Mouse (Mus musculus) midbrain, embryonic 13.5 days (tissue): Measurements from ENCODE around the gene Sbno2. TPM values are rescaled to one million over a fixed set of nuclear protein-coding genes. Genes with fewer than 3 reads are reported as not detected.
"Not testable (repeated sequence)": the region's sequence is repeated elsewhere in the genome, so short reads cannot be mapped to it uniquely, and the experiment has no call there.

Experiments used
- ATAC-seq: fragments of 200-750 bp; cut with Nextera tagmentation; 2 replicates; pipeline ENCODE4 v1.8.0; 2017; ENCODE audit warnings: mild to moderate bottlenecking, moderate TSS enrichment, moderate library complexity
- H3K27ac ChIP-seq: fragments of 300-500 bp; sonication (generic); 2 replicates; pipeline ENCODE4 v1.5.1; 2015; ENCODE audit warnings: inconsistent platforms, mild to moderate bottlenecking, moderate library complexity
- H3K27me3 ChIP-seq: fragments of 300-500 bp; sonication (generic); 2 replicates; pipeline ENCODE4 v1.6.1; 2015; ENCODE audit warnings: mild to moderate bottlenecking, inconsistent platforms
- H3K36me3 ChIP-seq: fragments of 300-500 bp; sonication (generic); 2 replicates; pipeline ENCODE4 v1.6.1; 2015; ENCODE audit warnings: mild to moderate bottlenecking, inconsistent platforms
- H3K4me1 ChIP-seq: fragments of 300-500 bp; sonication (generic); replicated peaks from 2 replicates; pipeline ENCODE4 v1.6.1; 2015; ENCODE audit warnings: inconsistent platforms
- H3K4me2 ChIP-seq: fragments of 300-500 bp; sonication (generic); replicated peaks from 2 replicates; pipeline ENCODE4 v1.6.1; 2015; ENCODE audit warnings: moderate library complexity, mild to moderate bottlenecking, inconsistent platforms
- H3K4me3 ChIP-seq: fragments of 300-500 bp; sonication (generic); replicated peaks from 2 replicates; pipeline ENCODE4 v1.5.1; 2015; ENCODE audit warnings: mild to moderate bottlenecking, inconsistent platforms
- H3K9ac ChIP-seq: fragments of 300-500 bp; sonication (generic); replicated peaks from 2 replicates; pipeline ENCODE4 v1.6.1; 2015; ENCODE audit warnings: mild to moderate bottlenecking, inconsistent platforms
- H3K9me3 ChIP-seq: fragments of 300-500 bp; sonication (generic); 2 replicates; pipeline ENCODE4 v1.6.1; 2016; ENCODE audit warnings: mild to moderate bottlenecking, inconsistent platforms
- WGBS: fragments of 180-500 bp; shearing (Covaris S2); methylation state at CpG from one replicate; pipeline ENCODE4 v1.1.7; 2015; 5-methylcytosine and 5-hydroxymethylcytosine counted together
- polyA plus RNA-seq: library from polyadenylated mRNA; unstranded; fragments of >200 nt; fragmentation: Nextera tagmentation; extraction: Ambion mirVana; gene quantifications from 2 replicates; pipeline ENCODE4 v1.2.1, GENCODE M21; 2015

Sbno2 gene
- polyA plus RNA-seq, 1 experiment from 2014 or later = 15.3 TPM

DNA sequence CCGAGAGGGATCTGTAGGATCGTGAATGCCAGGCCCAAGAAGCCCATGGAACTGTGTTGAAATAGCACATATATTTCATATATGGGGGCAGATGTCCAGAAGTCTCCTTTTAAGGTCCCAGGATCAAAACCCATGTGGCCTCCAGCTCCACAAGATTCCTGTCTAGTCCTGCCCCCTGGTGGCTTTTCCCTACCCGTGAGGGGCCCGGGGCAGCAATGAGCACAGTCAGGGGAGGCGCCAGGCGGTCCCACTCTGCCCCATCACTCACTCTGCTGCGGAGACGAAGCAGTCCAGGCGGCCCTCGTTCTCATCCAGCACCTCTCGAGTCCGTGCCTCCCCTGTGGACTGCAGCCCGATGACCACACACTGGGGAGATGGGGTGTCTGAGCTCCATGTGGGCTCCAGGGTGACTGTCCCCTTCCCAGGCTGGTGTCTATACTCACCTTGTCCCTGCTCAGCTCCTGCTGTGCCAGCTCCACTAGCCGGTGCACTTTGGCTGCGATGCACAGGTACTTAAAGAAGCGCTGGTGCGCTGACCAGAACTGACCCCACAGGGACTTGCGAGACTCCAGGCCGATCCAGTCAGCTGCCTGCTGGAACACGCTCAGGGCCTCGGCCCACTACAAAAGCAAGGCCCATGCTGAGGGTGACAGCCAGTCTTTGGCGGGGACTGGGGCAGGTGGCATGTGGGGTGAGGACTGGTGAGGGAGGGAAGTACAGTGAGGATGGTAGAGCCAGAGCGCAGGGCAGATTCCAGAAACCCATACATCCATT lies 41.3 kb downstream of the Sbno2 start:
- H3K4me2 ChIP-seq = no peak overlapping the region
- no peaks in the 10 kb centered on the region for H3K27me3 ChIP-seq
- H3K27ac ChIP-seq = no peak overlapping the region; the same call in 1 of the 2 replicates
- H3K4me1 ChIP-seq = no peaks in the 10 kb centered on the region
- H3K9me3 ChIP-seq = no peaks in the 10 kb centered on the region
- H3K4me3 ChIP-seq = no peak overlapping the region
- H3K36me3 ChIP-seq = peaks cover 71% of the 10 kb centered on the region
- WGBS = 75% methylated on average over 23 of the region's 23 CpGs
- H3K9ac ChIP-seq = no peak overlapping the region; the same call in 1 of the 2 replicates
- ATAC-seq = no peak

DNA sequence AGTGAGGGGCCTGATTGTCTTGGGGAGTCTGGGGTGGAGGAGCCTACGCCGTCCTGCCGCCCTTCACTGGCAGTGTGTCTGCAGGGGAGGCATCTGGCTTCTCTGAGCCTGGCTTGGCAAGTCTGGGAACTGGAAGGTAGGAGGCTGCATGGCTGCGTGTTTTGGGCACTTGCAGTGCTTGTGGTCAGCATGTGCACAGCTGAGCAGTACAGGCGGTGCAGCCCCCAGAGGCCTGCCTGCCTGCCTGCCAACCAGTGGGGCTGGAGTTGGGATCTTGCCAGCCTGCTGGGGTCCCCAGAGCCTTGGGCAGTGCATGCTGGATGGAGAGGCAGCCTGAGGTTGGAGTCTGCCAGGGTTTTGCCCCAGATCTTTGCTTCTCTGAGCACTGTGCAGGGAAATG lies 42.3 kb downstream of the Sbno2 start:
- no peak overlapping the region for H3K4me3 ChIP-seq
- H3K4me1 ChIP-seq = no peaks in the 10 kb centered on the region
- WGBS = 83% methylated on average over 5 of the region's 5 CpGs
- no peak overlapping the region for H3K27ac ChIP-seq
- H3K9me3 ChIP-seq = no peaks in the 10 kb centered on the region
- no peak overlapping the region for H3K4me2 ChIP-seq
- H3K27me3 ChIP-seq = no peaks in the 10 kb centered on the region
- peaks cover 78% of the 10 kb centered on the region for H3K36me3 ChIP-seq
- H3K9ac ChIP-seq = no peak overlapping the region; the same call in 1 of the 2 replicates
- peak; percentile 7; the same call in 1 of the 2 replicates for ATAC-seq

DNA sequence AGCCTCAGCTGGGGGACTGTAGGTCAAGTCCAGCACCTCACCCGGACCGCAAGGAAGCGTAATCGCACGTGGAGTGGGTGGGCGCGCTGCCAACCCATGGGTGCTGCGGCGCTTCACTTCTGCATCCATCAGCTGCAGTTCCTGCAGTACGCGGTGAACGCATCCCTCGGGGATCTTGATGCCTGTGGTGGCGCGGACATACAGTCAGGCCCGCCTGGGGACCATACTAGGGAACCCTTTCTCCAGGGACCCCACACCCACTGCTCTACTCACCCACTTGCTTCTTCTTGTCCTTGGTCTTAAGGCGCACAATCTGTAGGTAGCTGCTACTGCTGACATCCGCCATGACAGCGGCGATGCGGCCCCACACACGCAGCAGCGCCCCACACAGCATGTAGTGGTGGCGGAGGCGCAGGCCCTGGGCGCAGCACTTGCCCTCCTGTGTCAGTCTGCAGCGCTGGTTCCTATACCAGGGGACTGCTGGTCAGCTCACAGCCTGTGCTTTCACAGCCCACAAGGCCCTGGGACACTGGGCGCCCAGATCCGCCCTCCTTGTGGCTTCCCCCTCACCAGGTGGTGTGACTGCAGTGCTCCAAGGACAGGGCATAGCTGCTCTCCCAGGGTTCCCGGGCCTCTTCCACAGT lies 47.6 kb downstream of the Sbno2 start:
- peaks cover 23% of the 10 kb centered on the region for H3K4me1 ChIP-seq
- no peak overlapping the region for H3K9ac ChIP-seq
- ATAC-seq = no peak
- 84% methylated on average over 30 of the region's 30 CpGs for WGBS
- no peaks in the 10 kb centered on the region for H3K9me3 ChIP-seq
- no peak overlapping the region for H3K27ac ChIP-seq
- H3K27me3 ChIP-seq = no peaks in the 10 kb centered on the region
- H3K4me2 ChIP-seq = no peak overlapping the region
- peaks cover 72% of the 10 kb centered on the region for H3K36me3 ChIP-seq
- H3K4me3 ChIP-seq = no peak overlapping the region

DNA sequence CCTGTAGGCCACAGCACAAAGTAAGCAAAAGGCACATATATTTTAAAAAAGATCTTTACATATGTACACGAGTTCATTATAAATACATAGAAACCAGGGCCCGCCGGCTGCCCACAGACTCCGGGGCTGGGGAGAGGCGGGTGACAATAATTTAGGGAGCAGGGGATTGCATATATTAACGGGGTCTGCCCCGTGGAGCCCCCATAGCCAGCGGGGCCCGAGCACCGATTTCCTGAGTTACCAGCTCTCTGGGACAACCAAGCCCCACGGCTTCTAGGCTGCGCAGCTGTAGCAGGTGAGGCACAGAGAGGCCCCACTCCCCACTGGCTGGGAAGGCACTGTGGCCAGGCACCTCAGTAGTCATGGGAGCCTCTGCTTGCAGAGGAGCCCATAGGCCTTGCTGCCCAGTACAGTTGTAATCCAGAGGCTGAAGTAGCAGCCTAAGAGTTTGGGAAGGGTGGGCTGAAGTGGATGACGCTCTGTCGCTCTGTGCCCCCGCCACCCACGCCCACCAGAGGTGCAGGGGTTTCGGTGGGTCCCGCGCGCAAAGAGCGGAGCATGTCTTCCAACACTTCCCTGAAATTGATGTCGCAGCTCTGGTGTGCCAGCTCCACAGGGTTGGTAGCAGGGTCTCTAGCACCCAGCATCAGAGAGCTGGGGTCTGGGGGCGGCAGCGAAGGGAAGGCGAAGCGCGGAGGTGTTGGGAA lies 48.2 kb downstream of the Sbno2 start:
- Histone ChIP-seq H3K4me3 (no peak overlapping the region), H3K27ac (no peak overlapping the region), H3K4me1 (peaks cover 25% of the 10 kb centered on the region), H3K27me3 (no peaks in the 10 kb centered on the region), H3K9ac (no peak overlapping the region), H3K4me2 (no peak overlapping the region), H3K36me3 (peaks cover 65% of the 10 kb centered on the region), H3K9me3 (no peaks in the 10 kb centered on the region)
- ATAC-seq = no peak
- WGBS = 91% methylated on average over 27 of the region's 27 CpGs

DNA sequence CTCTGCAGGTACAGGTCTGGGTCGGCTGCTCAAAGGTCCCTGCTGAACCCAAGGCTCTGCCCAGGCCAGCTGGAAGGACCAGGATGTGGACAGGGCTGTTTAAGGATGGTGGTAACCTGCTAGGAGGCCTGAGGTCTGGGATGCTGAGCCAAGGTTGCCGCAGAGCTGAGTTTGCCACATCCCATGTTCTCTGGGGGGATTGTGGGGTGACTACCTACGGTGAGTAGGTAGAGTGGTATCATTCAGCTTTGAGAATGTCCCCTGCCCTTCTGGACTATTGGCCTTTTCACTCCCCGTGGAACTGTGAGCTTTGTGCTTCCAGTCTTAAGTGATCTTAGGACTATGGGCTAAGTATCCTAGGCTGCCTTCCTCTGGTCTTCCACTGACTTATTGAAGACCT lies 48.9 kb downstream of the Sbno2 start:
- no peaks in the 10 kb centered on the region for H3K9me3 ChIP-seq
- no peak for ATAC-seq
- no peak overlapping the region for H3K27ac ChIP-seq
- H3K4me3 ChIP-seq = no peak overlapping the region
- 83% methylated on average over 4 of the region's 4 CpGs for WGBS
- H3K27me3 ChIP-seq = no peaks in the 10 kb centered on the region
- H3K4me2 ChIP-seq = no peak overlapping the region
- peaks cover 59% of the 10 kb centered on the region for H3K36me3 ChIP-seq
- no peak overlapping the region for H3K9ac ChIP-seq
- H3K4me1 ChIP-seq = peaks cover 27% of the 10 kb centered on the region

DNA sequence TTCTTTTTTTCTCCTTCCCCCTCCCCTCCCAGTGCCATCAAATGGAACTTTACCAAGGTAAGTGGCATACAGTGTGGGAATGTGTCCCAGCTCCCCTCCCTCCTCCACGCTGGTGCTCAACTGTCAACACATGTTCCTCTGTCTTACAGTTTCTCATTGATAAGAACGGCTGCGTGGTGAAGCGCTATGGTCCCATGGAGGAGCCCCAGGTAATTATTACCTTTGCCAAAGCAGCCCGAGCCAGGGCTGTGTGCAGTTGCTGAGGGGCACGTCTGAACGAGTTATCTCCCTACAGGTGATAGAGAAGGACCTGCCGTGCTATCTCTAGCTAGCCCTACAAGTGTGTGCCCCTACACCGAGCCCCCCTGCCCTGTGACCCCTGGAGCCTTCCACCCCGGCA lies 49.5 kb downstream of the Sbno2 start:
- no peak overlapping the region for H3K27ac ChIP-seq
- H3K4me1 ChIP-seq = peaks cover 33% of the 10 kb centered on the region
- ATAC-seq = no peak
- WGBS = 91% methylated on average over 10 of the region's 10 CpGs
- no peaks in the 10 kb centered on the region for H3K27me3 ChIP-seq
- H3K36me3 ChIP-seq = peaks cover 53% of the 10 kb centered on the region
- H3K9ac ChIP-seq = peak overlapping the region; percentile 95; the same call in 1 of the 2 replicates
- H3K4me3 ChIP-seq = no peak overlapping the region
- peak overlapping the region; percentile 74 for H3K4me2 ChIP-seq
- no peaks in the 10 kb centered on the region for H3K9me3 ChIP-seq

DNA sequence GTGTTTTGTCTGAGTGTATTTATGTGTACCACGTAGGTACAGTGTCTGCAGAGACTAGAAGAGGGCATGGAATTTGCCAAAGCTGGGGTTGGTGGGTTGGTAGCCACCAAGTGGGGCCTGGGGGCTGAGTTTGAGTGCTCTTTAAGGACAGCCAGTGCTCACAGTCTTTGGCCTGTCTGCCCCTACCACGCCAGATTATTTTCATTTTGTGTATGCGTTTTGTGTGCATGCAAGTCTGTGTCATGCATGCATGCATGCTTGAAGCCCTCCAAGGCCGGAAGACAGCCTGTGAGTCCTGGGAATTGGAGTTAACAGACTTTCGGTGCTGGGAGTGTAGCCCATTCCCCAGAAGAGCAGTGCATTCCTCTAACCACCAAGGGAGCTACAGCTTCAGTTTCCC lies 50.0 kb downstream of the Sbno2 start:
- peaks cover 47% of the 10 kb centered on the region for H3K36me3 ChIP-seq

DNA sequence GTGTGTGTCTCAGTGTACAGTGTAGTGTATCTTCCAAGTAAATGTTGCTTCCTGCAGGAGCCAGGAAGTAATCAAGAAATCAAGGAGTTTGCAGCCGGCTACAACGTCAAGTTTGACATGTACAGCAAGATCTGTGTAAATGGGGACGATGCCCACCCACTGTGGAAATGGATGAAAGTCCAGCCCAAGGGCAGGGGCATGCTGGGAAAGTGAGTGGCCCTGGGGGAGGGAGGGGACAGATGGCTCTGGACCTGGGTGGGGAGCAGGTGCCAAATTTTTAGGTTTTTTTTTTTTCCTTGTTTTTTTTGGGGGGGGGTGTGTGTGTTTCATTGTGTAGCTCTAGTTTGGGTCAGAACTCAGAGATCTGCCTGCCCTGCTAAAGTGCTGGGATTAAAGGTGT lies 50.5 kb downstream of the Sbno2 start:
- peaks cover 42% of the 10 kb centered on the region for H3K4me1 ChIP-seq
- peak overlapping the region; percentile 95 for H3K9ac ChIP-seq
- 0 out of 2 replicates have a peak overlapping the region, but pooled peaks have one; percentile 98 for H3K27ac ChIP-seq
- not testable (repeated sequence) for ATAC-seq, H3K27me3 ChIP-seq, H3K9me3 ChIP-seq
- peaks cover 43% of the 10 kb centered on the region for H3K36me3 ChIP-seq
- peak overlapping the region; percentile 88 for H3K4me3 ChIP-seq
- 12% methylated on average over 3 of the region's 3 CpGs for WGBS
- peak overlapping the region; percentile 74 for H3K4me2 ChIP-seq

More for the DNA sequence above, 50.0 kb downstream of the Sbno2 start:
- ATAC-seq = no peak
- H3K27ac ChIP-seq = 0 out of 2 replicates have a peak overlapping the region, but pooled peaks have one; percentile 3
- 83% methylated on average over 5 of the region's 5 CpGs for WGBS
- H3K4me3 ChIP-seq = peak overlapping the region; percentile 88
- peak overlapping the region; percentile 74 for H3K4me2 ChIP-seq
- H3K27me3 ChIP-seq = no peaks in the 10 kb centered on the region
- no peaks in the 10 kb centered on the region for H3K9me3 ChIP-seq
- peak overlapping the region; percentile 95 for H3K9ac ChIP-seq
- H3K4me1 ChIP-seq = peaks cover 39% of the 10 kb centered on the region

DNA sequence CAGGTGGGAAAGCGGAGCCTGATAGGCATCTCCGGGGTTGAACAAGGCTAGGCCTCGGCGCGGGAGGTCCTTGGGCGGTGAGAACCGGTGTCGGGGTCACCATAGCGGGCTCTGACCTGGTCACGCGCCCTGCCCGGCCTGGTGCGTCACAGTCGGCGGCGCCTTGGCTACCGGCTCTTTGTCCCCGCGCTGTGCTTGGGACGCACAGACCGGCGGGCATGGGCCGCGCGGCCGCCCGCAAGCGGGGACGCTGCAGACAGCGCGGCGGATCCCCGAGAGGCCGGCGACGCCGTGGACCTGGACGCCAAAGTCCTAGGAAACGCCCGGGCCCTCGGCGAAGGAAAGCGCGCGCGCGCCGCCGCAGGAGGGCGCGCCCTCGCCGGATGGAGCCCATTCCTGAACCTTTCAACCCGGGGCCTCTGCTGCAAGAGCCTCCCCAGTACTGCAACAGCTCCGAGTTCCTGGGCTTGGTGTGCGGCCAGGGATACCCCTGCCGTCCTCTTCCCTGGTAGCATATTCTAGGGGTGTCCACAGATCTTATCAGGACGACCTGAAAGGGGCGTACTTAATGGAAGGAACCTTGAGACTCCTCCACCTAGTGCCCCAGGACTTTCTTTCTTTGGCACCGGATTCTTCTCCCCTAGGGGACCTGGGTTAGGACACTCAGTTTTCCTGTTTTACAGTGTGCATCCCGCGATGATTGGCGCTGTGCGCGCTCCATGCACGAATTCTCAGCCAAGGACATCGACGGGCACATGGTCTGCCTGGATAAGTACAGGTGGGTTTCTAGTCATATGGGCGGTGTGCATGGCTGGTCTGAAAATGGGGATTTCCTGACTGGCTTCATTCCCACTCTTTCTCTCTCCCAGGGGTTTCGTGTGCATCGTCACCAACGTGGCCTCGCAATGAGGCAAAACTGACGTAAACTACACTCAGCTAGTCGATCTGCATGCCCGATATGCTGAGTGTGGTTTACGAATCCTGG lies 51.2 kb downstream of the Sbno2 start:
- H3K27ac ChIP-seq = peak overlapping the region; percentile 98
- WGBS = 2% methylated on average over 67 of the region's 77 CpGs
- peak overlapping the region; percentile 95 for H3K9ac ChIP-seq
- H3K36me3 ChIP-seq = peaks cover 35% of the 10 kb centered on the region
- H3K27me3 ChIP-seq = no peaks in the 10 kb centered on the region
- peaks cover 42% of the 10 kb centered on the region for H3K4me1 ChIP-seq
- peak; percentile 68 for ATAC-seq
- no peaks in the 10 kb centered on the region for H3K9me3 ChIP-seq
- peak overlapping the region; percentile 74 for H3K4me2 ChIP-seq
- H3K4me3 ChIP-seq = peak overlapping the region; percentile 88

DNA sequence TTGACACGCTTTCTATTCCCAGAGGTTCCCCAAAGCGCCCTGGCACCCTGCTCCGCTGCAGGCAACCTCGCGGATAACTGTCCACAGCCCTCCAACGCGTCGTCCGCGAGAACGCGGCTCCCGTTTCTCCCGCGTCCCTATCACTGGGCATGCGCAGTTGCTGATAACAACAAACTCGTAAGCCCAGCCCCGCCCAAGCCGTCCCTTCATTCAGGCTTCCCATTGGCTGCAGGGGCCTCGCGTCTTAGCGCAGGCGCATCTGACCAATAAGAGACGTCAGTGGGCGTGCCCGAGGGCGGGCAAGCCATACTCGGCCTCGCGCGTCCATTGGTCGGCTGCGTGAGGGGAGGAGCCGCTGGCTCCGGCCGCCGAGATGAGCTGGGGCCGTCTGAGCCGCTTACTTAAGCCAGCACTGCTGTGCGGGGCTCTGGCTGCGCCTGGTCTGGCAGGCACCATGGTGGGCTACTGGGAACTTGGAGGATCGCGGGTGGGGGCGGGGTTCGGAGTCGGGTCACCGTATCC lies 52.1 kb downstream of the Sbno2 start:
- peak overlapping the region; percentile 98 for H3K27ac ChIP-seq
- H3K36me3 ChIP-seq = peaks cover 29% of the 10 kb centered on the region
- H3K9me3 ChIP-seq = no peaks in the 10 kb centered on the region
- peak overlapping the region; percentile 95 for H3K9ac ChIP-seq
- peak; percentile 98 for ATAC-seq
- H3K4me3 ChIP-seq = peak overlapping the region; percentile 88
- peaks cover 48% of the 10 kb centered on the region for H3K4me1 ChIP-seq
- under 1% methylated on average over 47 of the region's 47 CpGs for WGBS
- peak overlapping the region; percentile 74 for H3K4me2 ChIP-seq
- no peaks in the 10 kb centered on the region for H3K27me3 ChIP-seq

DNA sequence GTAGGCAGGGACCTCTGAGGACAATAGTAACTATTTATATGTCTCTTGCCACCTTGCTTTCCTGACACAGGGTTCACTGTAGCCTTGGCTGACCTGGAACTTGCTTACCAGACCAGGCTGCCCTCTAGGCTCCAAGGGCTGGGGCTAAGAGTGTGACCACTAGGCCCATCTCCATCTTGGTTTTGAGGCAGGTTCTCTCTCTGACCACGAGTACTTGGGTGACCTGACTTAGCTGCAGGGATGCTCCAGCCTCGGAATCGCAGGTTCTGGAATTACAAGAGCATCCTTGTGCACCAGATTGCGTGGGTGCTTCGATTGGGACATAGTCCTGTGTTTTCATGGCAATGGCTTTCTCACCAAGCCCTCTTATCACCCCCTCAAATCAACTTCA lies 53.0 kb downstream of the Sbno2 start:
- no peak overlapping the region for H3K4me2 ChIP-seq
- ATAC-seq = no peak
- no peaks in the 10 kb centered on the region for H3K27me3 ChIP-seq
- no peak overlapping the region for H3K27ac ChIP-seq
- 85% methylated on average over 5 of the region's 5 CpGs for WGBS
- H3K9ac ChIP-seq = 0 out of 2 replicates have a peak overlapping the region, but pooled peaks have one; percentile 20
- H3K4me1 ChIP-seq = peaks cover 55% of the 10 kb centered on the region
- peaks cover 19% of the 10 kb centered on the region for H3K36me3 ChIP-seq
- H3K9me3 ChIP-seq = no peaks in the 10 kb centered on the region
- H3K4me3 ChIP-seq = no peak overlapping the region
